Mouse (Mus musculus): ENCODE data around the gene Apoa2.

Apoa2 gene

DNA sequence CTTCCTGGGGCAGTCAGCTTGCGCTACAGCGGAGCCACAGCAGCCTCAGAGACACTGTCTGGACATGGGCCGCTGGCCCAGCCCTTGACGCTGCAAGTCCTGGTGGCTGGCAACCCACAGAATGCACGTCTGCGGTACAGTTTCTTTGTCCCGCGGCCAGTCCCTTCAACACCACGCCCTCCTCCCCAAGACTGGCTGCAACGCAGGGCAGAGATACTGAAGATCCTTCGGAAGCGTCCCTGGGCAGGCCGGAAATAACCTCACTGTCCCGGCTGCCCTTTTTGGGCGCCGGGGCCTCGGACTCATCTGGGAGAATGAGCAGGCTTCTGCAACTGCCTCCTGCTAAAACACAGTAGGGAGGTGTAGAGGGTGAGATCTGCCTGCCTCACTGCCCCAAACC, 34.1 kb downstream of the Apoa2 start:
- DNase-seq (ENCODE audit: low spot score in 2 of 2) = no peak

DNA sequence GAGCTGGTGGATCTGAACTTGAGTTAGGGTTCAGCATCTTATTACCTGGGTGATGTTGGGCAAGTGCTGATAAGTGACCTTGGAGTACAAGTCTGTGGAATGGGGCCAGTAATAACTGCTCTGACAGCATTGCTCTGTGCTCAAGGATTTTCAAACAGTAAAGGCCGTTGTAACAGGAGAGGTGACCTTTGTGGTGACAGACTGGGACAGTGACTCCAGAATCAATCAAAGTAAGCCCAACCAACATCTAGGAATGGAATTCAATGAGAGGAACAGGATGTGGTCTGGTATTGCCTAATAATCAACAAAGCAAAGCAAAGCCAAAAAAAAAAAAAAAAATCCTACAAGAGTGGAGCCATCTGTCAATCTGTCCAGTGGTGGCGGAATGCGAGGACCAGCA, 35.5 kb downstream of the Apoa2 start:
- DNase-seq (ENCODE audit: low spot score in 2 of 2) = no peak

DNA sequence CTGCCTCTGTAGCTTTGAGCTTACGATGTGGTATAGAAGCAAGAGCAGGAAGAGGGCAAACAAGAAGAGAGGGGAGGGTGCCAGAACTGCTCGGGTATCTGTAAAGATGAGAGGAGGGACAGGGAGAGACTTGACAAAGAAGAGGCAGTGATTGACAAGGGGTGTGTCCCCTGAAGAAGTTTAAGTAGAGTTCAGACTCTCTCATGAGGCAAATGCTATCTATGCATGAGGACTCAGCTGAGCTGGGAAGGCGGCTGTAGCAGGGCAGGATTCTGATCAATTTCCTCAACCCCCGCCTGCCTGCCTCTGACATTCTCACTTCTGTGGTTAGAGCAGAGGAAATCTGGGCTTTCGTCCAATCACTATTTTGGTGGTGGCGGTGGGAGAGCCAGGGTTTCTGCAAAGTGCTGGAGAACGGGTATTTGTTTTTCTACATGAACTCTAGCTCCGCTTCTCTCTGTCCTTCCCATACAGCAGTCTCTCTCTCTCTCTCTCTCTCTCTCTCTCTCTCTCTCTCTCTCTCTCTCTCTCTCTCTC, 37.8 kb downstream of the Apoa2 start:
- peak; percentile 60 to 78 for DNase-seq (ENCODE audit: low spot score in 2 of 2)

DNA sequence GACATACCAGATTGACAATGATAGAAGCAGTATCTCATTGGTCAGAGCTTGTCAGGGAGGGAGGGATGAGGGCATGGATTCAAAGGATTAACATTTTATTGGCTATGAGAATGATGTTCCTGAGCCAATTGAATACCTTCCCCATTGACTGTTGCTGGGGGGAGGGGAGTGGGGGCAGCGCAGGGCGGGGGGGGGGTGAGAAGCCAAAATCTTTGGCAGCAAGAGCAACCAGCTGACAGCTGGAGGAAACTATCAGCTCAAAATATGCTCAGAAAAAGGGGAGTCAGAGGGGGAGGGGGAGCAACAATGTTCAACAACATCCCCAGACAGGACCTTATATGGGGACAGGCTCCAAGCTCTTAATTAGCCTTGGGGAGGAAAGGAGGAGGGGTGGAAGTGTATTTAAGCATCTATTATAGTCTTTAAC, 38.3 kb downstream of the Apoa2 start:
- DNase-seq (ENCODE audit: low spot score in 2 of 2) = no peak

DNA sequence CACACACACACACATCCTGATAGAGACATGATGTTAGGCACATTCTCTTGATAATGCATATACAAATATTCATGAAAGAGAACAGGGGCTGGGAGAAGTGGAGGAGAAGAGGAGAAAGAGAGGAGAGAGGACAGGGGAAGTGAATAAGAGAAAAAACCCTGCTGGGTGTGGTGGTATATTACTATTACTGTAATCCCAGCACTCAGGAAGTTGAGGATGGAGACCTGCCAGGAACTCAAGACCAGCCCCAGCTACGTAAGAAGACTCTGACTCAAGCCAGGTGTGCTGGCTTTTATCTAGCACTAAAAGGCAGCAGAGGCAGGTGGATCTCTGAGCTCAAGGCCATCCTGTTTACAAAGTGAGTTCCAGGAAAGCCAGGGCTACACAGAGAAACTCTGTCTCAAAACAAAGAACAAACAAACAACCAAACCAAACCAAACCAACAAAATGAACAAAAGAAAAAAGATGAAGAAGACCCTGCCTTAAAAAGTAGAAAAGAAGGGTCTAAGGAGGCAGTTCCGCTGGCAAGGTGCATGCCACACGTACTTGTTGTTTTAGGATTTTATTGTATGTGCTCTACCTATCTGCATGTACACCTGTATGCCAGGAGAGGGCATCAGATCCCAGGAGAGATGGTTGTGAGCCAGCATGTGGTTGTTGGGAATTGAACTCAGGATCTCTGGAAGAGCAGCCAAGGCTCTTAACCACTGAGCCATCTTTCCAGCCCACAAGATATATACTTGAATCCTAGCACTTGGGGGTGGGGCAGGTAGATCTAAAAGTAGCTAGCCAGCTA, 39.0 kb downstream of the Apoa2 start:
- no peak for DNase-seq (ENCODE audit: low spot score in 2 of 2)

DNA sequence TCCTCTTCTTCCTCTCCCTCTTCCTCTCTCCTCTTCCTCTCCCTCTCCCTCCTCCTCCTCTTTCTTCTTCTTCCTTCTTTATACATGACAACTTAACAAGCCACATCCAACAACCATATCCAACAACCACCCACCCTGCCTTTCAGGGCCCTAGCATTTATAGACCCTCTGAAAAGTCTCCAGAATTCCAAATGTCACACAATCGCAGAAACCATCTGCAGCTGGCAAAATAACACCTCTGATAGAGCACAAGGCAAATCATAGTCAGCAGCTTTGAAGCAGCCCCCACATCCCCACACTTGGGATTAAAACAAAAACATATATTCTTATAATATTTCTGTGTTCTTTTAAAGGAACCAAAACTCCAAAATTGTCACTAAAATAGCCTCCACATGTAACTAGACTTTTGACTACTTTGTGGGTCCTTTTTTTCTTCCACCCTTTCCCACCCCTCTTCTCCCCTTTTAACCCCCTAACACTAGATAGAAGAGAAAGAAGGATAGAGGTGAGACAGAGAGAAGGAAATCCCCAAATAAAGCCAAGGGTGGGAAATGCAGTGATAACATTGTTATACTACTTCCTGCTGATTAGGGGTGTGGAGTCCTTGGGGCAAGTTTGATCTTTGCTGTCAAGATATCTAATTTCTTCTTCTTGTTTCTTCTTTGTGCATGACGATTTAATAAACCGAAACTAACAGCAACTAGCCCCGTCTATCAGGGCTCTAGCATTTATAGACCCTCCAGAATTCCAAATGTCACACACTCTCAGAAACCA, 41.3 kb downstream of the Apoa2 start:
- no peak for DNase-seq (ENCODE audit: low spot score in 2 of 2)

DNA sequence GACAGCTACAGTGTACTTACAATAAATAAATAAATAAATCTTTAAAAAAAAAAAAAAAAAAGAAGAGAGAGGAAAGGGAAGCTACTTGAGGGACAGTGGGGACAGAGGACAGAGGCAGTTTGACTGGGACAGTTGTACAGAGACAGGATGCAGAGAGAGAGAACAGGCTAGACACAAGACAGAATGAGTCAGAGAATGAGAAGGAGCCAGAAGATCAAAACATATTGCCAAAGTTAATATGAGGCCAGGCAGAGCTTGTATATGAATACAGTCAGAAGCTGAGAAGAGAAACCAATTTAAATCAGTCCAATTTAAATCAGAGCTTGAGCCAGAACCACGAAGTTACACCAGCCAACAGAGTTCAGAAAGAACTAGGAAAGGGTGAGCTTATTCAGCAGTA, 43.5 kb downstream of the Apoa2 start:
- no peak for DNase-seq (ENCODE audit: low spot score in 2 of 2)

DNA sequence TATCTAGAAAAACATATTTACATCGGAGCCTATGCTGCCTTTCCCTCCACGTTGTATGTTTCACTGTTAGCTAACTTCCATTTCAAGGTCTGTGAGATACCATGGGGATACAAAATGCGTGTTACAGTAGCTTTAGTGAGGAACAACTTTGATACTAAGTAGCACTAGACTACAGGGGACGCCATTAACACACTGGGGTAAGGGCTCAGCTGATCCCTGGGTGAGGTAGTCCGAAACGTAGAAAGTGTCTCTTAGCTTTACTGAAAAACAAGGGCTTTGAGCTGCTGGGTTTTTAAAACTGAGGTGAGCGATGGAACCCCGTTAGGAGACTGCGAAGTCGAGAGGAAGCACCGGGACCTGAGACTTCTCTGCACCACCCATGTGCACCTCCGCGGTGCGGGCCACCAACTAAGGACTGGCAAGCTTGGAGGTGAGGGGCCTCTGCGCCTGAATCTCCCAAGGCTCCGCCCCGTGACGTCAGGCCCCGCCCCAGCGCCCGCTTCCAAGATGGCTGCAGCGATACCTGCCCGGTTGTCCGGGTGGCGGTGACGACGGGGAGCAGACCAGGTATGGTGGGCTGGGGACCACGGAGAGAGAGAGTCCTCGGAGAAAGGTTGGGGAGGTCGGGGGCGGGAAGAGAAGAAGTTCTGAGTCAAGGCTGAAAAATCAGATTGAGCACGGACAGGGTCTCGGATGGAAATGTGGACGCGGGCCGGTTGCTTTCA, 45.2 kb downstream of the Apoa2 start, which contains the start of gene B4galt3:
Gene B4galt3, plus strand, starts transcription at position 481 of the 725 bp plus-strand sequence.
- DNase-seq (ENCODE audit: low spot score in 2 of 2) = peak; percentile 93 to 95

DNA sequence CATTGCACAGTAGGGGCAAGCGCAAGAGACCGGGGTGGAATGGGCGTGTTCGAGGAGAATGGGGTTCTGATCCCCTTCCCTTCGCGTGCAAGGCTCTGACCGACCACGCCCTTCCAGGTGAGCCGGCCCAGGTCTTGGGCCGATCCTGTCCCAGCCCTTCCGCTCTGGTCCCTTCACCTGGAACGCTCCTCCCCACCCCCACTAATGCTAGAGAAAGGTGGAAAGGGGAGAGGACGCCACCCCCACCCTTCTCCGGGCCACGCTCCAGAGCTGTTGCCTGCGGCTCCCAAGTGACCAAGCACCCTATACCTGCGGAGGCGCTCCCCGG, 45.7 kb downstream of the Apoa2 start:
- no peak for DNase-seq (ENCODE audit: low spot score in 2 of 2)

DNA sequence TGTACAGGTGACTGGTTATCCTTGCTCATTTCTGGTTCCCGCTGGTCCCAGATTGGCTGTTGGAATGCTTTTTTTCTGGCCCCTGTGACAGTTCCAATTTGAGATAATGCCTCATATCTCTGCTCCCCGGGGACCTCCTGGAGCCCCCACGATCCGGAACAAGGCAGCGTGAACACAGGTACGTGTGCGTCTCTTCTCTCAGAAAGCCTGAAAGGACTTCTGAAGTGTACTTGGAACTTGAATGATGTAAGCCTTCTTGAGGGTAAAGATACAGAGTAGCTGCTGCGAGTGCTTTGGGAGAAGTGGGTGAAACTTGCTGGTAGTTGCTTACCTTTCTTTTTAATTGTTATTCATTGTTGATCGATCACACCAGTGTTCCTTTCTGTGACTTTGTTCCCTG, 46.3 kb downstream of the Apoa2 start:
- no peak for DNase-seq (ENCODE audit: low spot score in 2 of 2)

DNA sequence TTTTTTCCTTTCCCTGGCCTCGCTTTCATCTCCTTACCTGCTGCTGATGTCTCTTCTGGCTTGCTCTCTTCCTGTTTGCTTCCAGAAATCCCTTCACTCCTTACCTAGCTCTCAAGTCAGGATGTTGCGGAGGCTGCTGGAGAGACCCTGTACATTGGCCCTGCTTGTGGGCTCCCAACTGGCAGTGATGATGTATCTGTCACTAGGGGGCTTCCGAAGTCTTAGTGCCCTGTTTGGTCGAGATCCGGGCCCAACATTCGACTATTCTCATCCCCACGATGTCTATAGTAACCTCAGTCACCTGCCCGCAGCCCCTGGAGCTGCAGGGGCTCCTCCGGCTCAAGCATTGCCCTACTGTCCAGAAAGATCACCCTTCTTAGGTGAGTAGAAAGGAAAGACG, 46.8 kb downstream of the Apoa2 start:
- DNase-seq (ENCODE audit: low spot score in 2 of 2) = no peak

DNA sequence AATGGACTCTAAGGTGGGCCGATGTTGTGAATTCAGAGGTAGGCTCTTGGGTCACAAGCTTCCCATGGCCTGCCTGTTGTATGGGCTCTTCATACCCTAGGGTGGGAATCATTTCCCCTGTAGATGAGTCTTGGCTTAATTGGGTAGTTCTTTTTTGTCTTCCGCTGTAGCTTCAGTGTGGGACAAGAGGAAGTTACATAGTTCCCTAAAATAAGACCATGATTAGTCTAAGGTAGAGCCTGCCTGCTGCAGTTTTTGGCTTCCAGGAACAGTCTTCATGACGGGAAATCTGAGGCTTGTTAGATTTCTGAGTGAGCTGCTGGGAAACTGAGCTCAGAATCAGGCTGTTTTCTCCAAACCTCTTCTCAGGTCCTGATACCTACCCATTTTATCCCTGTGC, 47.2 kb downstream of the Apoa2 start:
- DNase-seq (ENCODE audit: low spot score in 2 of 2) = no peak

DNA sequence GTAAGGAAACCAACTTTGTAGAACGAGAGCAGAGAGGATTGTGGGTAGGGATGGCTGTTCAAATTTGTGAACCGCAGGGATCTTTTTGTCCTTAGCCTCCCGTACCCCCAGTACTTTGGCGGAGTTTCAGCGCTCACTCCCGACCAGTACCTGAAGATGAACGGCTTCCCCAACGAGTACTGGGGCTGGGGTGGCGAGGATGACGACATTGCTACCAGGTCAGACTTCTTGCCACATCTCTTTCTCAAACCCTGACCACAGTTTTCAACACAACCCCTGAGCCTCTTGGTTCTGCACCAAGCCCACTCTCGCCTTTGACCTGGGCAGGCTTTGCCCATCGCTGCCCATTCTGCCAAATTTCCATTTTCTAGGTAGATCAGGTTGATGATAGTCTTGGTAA, 49.3 kb downstream of the Apoa2 start:
- DNase-seq (ENCODE audit: low spot score in 2 of 2) = no peak

DNA sequence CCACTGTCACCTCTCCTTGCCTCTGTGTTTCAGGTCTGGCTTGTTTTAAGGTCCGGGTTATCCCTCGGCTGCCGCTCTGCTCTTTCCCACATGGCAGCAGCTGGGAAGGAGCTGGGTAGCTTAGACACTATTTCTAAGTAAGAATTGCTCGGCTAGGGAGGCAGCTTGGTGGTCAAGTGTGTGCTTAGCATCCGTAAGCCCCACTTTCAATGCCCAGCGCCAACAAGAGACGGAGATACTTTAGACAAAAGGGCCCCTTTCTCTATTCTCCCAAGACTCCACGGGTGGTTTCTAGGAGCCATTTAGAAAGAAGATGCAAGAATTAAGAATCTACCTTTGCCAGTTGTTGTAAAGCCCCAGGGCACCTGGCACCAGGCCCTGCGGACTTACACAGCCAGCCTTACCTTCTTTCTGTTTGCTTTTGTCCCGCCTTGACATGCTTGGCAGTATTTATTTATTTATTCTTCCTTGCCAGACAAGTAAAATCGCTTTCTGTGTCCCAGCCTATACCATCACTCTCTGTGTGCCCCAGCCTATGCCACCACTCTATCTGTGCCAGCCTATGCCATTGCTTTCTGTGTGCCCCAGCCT, 50.4 kb downstream of the Apoa2 start:
- no peak for DNase-seq (ENCODE audit: low spot score in 2 of 2)
